Mouse (Mus musculus): ENCODE results near the gene Fgfr2. TPM values are rescaled to one million over a fixed set of nuclear protein-coding genes. Genes with fewer than 3 reads are reported as not detected.

Gene Fgfr2
- polyA plus RNA-seq, 1 experiment = 14.8 TPM

GRCm38 (mm10) chr7:132704310-132704875, 418.8 kb downstream of the Fgfr2 start:
- WGBS = 88% methylated on average over 8 of the region's 8 CpGs
- H3K4me3 ChIP-seq (ENCODE audit: insufficient read depth, low read depth, low read length) = no peak overlapping the region

GRCm38 (mm10) chr7:132703515-132704309, 419.4 kb downstream of the Fgfr2 start:
- peak; percentile 41 for DNase-seq

More at GRCm38 (mm10) chr7:132704310-132704875, 418.8 kb downstream of the Fgfr2 start:
- Histone ChIP-seq H3K27me3 (replicated peaks; ENCODE audit: control insufficient read depth, insufficient read depth, low read length) (no peaks in the 10 kb centered on the region), H3K27ac (ENCODE audit: insufficient read depth, low read depth, low read length) (no peak overlapping the region; the same call in 1 of the 2 replicates), H3K4me1 (ENCODE audit: control insufficient read depth, insufficient read depth, low read length) (peaks cover 8% of the 10 kb centered on the region), H3K36me3 (ENCODE audit: control insufficient read depth, insufficient read depth, low read length) (no peaks in the 10 kb centered on the region)
- DNase-seq = peak; percentile 42
- TF ChIP-seq POLR2A (IDR thresholded peaks at IDR 0.05; ENCODE audit: low read depth, low read length) = no peak
- no peak for TF ChIP-seq CTCF (conservative IDR thresholded peaks at IDR 0.05; ENCODE audit: insufficient read depth, insufficient read length, low read depth, low read length)

GRCm38 (mm10) chr7:132702492-132703070, 420.6 kb downstream of the Fgfr2 start:
- Histone ChIP-seq H3K4me1 (ENCODE audit: control insufficient read depth, insufficient read depth, low read length) (peaks cover 8% of the 10 kb centered on the region), H3K27ac (ENCODE audit: insufficient read depth, low read depth, low read length) (no peak overlapping the region), H3K4me3 (ENCODE audit: insufficient read depth, low read depth, low read length) (no peak overlapping the region), H3K36me3 (ENCODE audit: control insufficient read depth, insufficient read depth, low read length) (no peaks in the 10 kb centered on the region), H3K27me3 (replicated peaks; ENCODE audit: control insufficient read depth, insufficient read depth, low read length) (no peaks in the 10 kb centered on the region)
- WGBS = 85% methylated on average over 5 of the region's 5 CpGs
- TF ChIP-seq CTCF (conservative IDR thresholded peaks at IDR 0.05; ENCODE audit: insufficient read depth, insufficient read length, low read depth, low read length) (no peak), POLR2A (IDR thresholded peaks at IDR 0.05; ENCODE audit: low read depth, low read length) (no peak)
- no peak for DNase-seq

More at GRCm38 (mm10) chr7:132703515-132704309, 419.4 kb downstream of the Fgfr2 start:
- TF ChIP-seq CTCF (conservative IDR thresholded peaks at IDR 0.05; ENCODE audit: insufficient read depth, insufficient read length, low read depth, low read length) (no peak), POLR2A (IDR thresholded peaks at IDR 0.05; ENCODE audit: low read depth, low read length) (no peak)
- H3K27ac ChIP-seq (ENCODE audit: insufficient read depth, low read depth, low read length) = no peak overlapping the region
- WGBS = 76% methylated on average over 9 of the region's 9 CpGs
- H3K4me3 ChIP-seq (ENCODE audit: insufficient read depth, low read depth, low read length) = no peak overlapping the region
- peaks cover 8% of the 10 kb centered on the region for H3K4me1 ChIP-seq (ENCODE audit: control insufficient read depth, insufficient read depth, low read length)
- H3K27me3 ChIP-seq (replicated peaks; ENCODE audit: control insufficient read depth, insufficient read depth, low read length) = no peaks in the 10 kb centered on the region
- no peaks in the 10 kb centered on the region for H3K36me3 ChIP-seq (ENCODE audit: control insufficient read depth, insufficient read depth, low read length)

- Histone ChIP-seq H3K27ac (ENCODE audit: insufficient read depth, low read depth, low read length) (no peak overlapping the region), H3K36me3 (ENCODE audit: control insufficient read depth, insufficient read depth, low read length) (no peaks in the 10 kb centered on the region), H3K4me3 (ENCODE audit: insufficient read depth, low read depth, low read length) (no peak overlapping the region), H3K4me1 (ENCODE audit: control insufficient read depth, insufficient read depth, low read length) (peaks cover 8% of the 10 kb centered on the region), H3K27me3 (replicated peaks; ENCODE audit: control insufficient read depth, insufficient read depth, low read length) (no peaks in the 10 kb centered on the region)
- no peak for TF ChIP-seq CTCF (conservative IDR thresholded peaks at IDR 0.05; ENCODE audit: insufficient read depth, insufficient read length, low read depth, low read length)
- TF ChIP-seq POLR2A (IDR thresholded peaks at IDR 0.05; ENCODE audit: low read depth, low read length) = no peak
- WGBS = 96% methylated on average over 3 of the region's 3 CpGs
- no peak for DNase-seq
These were observed 421.1 kb downstream of the Fgfr2 start for GRCm38 (mm10) chr7:132702024-132702423.

GRCm38 (mm10) chr7:132701412-132701811, 421.7 kb downstream of the Fgfr2 start:
- H3K27ac ChIP-seq (ENCODE audit: insufficient read depth, low read depth, low read length) = no peak overlapping the region
- no peaks in the 10 kb centered on the region for H3K36me3 ChIP-seq (ENCODE audit: control insufficient read depth, insufficient read depth, low read length)
- 80% methylated on average over 3 of the region's 3 CpGs for WGBS
- no peak for TF ChIP-seq CTCF (conservative IDR thresholded peaks at IDR 0.05; ENCODE audit: insufficient read depth, insufficient read length, low read depth, low read length)
- no peak for TF ChIP-seq POLR2A (IDR thresholded peaks at IDR 0.05; ENCODE audit: low read depth, low read length)
- no peak for DNase-seq
- H3K4me1 ChIP-seq (ENCODE audit: control insufficient read depth, insufficient read depth, low read length) = peaks cover 8% of the 10 kb centered on the region
- no peak overlapping the region for H3K4me3 ChIP-seq (ENCODE audit: insufficient read depth, low read depth, low read length)
- no peaks in the 10 kb centered on the region for H3K27me3 ChIP-seq (replicated peaks; ENCODE audit: control insufficient read depth, insufficient read depth, low read length)

GRCm38 (mm10) chr7:132700107-132700506, 423.0 kb downstream of the Fgfr2 start:
- 81% methylated on average over 4 of the region's 4 CpGs for WGBS
- DNase-seq = no peak
- H3K4me3 ChIP-seq (ENCODE audit: insufficient read depth, low read depth, low read length) = no peak overlapping the region

GRCm38 (mm10) chr7:132699639-132700038, 423.5 kb downstream of the Fgfr2 start:
- Histone ChIP-seq H3K36me3 (ENCODE audit: control insufficient read depth, insufficient read depth, low read length) (no peaks in the 10 kb centered on the region), H3K4me1 (ENCODE audit: control insufficient read depth, insufficient read depth, low read length) (peaks cover 8% of the 10 kb centered on the region), H3K4me3 (ENCODE audit: insufficient read depth, low read depth, low read length) (no peak overlapping the region), H3K27ac (ENCODE audit: insufficient read depth, low read depth, low read length) (no peak overlapping the region), H3K27me3 (replicated peaks; ENCODE audit: control insufficient read depth, insufficient read depth, low read length) (no peaks in the 10 kb centered on the region)
- no peak for TF ChIP-seq POLR2A (IDR thresholded peaks at IDR 0.05; ENCODE audit: low read depth, low read length)
- TF ChIP-seq CTCF (conservative IDR thresholded peaks at IDR 0.05; ENCODE audit: insufficient read depth, insufficient read length, low read depth, low read length) = no peak
- DNase-seq = no peak

More at GRCm38 (mm10) chr7:132700107-132700506, 423.0 kb downstream of the Fgfr2 start:
- H3K36me3 ChIP-seq (ENCODE audit: control insufficient read depth, insufficient read depth, low read length) = no peaks in the 10 kb centered on the region
- H3K27me3 ChIP-seq (replicated peaks; ENCODE audit: control insufficient read depth, insufficient read depth, low read length) = no peaks in the 10 kb centered on the region
- no peak for TF ChIP-seq CTCF (conservative IDR thresholded peaks at IDR 0.05; ENCODE audit: insufficient read depth, insufficient read length, low read depth, low read length)
- peaks cover 8% of the 10 kb centered on the region for H3K4me1 ChIP-seq (ENCODE audit: control insufficient read depth, insufficient read depth, low read length)
- H3K27ac ChIP-seq (ENCODE audit: insufficient read depth, low read depth, low read length) = no peak overlapping the region

Data from kidney, adult 2 months (tissue).